Mouse (Mus musculus) neutrophil, adult 5-6 weeks (primary cell): ENCODE measurements around the gene Prdm16. TPM values are rescaled to one million over a fixed set of nuclear protein-coding genes. Genes with fewer than 3 reads are reported as not detected.

ENCODE experiments used
- ATAC-seq: fragments of 151-379, 151-347 bp; 2 replicates; pipeline ENCODE4 v1.8.0; 2017; ENCODE audit warnings: mild to moderate bottlenecking, moderate TSS enrichment; ENCODE audit not compliant: insufficient number of reproducible peaks, poor library complexity, low FRiP score, severe bottlenecking; ENCODE audit errors: extremely low read depth
- total RNA-seq: library from RNA; stranded (forward); fragments of 200-1000 nt; gene quantifications from 2 replicates; pipeline ENCODE4 v1.2.3, GENCODE M21; 2017

Prdm16 gene
- 0.25 and 1.7 TPM in 2 replicates for total RNA-seq

DNA sequence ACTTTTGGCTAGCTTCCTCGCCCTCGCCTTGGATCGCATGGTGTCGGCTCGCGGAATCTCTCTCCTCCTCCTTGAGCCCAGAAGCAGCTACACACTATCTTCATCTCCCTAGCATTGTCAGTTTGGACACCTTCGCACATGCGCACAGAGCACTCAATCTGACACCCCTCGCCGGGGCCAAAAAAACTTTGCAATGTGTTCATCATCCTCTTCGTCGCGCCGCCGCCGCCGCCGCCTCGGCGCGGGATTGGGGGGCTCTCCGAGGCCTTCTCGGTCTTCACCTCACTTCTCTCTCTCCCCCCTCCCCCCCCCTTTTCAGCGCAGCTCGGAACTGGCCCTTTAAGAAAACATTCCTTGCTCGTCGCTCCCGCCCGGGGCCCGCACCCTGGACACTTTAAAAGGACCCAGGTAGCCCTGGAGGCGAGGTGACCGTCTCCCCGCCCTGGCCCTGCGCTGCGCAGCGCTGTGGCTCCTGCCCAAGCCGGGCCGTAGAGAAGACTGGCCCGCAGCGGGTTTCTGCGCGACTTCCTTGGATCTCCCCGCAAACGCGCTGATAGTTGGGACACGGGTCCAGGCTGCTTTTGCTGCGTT is at the start of gene Prdm16:
Gene Prdm16 (minus strand): TSS at position 153 of the 591 bp plus-strand sequence.
- ATAC-seq: no peak

DNA sequence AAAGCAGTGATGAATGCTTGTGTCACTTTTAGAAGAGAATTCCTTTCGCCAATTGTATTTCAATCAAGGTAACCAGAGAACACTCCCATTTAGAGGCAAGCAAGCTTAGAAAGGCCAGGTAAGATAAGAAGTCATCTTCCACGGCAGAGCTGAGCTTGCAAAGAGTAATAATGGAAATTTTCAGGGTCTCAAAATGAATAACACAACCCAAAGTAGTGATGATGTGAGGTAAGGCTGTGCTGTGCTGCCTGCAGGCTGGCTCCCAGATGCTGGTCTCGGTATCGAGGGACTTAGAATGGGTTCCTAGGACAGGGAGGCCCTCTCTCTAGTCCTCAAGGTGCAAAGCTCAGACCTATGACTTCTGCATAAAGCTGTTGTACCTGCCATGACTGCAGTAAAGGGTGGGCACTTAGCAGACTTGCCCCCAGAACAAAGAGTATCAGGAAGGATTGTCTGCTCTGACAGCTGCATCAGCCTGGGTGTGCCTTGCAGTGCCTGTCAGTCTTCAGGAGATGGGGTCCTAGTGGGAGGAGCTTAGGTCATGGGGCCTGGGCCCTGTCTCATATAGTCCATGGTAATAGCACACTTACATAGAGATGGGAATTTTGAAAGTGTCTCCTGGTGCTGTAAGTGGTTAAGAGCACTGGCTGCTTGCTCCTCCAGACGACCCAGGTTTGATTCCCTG is 46.5 kb upstream of the Prdm16 start:
- ATAC-seq: no peak

DNA sequence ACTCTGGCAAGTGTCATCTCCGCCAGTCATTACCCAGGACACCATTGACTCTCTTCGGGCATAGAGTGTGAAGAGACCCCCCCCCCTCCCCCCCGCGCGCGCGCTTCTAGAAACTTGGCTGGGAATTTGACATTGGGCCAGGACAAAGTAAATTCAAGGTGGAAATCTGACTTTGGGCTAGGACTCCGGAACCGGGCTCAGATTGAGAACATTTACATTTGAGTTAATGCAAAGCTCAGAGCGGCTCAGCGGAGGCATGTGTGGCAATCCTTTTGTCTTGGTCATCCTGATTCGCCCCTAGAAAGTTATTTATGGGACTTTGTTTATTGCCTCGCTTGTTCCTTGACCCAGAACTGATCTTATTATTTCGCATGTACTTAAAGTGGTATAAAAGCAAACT is 45.6 kb upstream of the Prdm16 start:
- no peak for ATAC-seq

DNA sequence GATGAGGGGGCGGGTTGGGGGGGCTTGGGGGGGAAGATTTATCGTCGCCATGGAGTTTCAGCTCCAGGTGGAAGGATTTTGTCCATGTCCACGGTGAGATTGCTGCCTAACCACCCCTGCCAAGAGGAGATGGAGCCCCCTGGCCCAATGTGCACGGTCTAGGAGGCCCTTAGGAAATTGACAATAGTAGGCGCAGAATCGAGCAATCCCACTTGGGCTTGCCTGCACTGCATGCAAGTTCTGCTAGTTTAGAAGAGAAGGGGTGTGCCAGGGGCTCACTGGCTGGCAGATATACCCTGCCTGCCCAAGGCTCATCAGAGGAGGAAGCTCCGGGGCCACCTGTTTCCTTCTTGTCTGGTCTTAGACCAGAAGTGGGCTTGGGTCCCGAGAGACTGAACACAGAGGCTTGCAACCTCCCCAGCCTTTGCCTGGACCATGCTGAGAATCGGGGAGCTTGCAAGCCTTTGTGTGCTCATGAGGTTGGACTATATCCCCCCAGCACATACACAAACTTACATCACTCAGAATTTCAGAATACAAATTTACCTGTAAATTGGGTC is 38.8 kb upstream of the Prdm16 start:
- no peak for ATAC-seq

DNA sequence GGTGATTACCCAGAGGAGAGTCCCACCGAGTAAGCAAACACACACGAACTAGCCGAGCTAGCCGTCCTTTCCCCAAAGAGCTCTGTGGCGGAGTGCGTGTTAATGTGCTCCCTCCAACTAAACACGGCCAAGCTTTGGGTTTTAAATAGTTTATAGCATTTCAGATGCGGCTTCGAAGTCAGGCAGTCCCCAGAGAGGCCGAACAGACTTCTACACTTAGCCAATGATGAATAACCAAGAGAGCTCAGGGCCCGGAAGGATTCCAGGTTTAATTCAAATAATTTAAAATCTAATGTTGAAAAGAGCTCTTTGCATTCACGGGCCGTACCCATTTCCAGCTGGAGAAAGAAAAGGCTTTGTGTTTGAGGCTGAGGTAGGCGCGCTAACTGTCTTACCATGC is 38.3 kb upstream of the Prdm16 start:
- no peak for ATAC-seq

DNA sequence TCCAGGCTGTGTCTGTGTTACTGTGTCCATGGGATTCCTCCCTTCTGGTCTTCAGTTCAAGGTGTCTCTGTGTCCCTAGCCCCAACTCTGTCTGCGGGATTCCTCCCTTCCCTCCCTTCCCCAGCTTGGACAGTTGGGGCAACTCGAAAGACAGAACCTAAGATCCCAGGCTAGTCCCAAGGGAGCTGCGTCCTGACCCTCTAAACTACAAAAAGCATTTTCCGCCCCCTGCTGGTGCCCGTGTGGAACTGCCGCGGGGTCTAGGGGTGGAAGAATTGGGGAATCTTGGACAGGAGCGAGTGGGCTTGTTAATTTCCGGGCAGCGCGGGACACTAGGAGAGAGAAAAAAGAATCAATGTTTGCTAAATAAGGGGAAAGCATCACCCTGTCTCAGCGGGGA is 37.9 kb upstream of the Prdm16 start:
- ATAC-seq: no peak

DNA sequence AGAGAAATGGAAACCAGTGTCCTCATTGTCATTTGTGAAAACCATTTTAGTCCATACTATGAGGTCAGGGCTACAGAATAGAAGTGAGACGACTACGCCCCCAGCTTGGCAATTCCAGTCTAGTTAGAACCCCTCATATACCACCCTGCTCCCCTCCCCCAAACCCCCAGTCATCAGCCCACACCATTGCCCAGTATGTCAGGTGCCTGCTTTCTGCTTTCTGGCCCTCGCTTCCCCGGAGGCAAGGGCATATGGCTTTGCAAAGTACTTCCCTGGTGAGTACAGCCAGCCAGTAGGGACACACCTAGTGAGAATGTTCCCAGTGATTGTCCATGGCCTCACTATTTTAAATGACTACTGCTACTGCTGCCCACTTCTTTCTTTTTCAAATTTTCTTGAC is 37.3 kb upstream of the Prdm16 start:
- ATAC-seq: no peak

DNA sequence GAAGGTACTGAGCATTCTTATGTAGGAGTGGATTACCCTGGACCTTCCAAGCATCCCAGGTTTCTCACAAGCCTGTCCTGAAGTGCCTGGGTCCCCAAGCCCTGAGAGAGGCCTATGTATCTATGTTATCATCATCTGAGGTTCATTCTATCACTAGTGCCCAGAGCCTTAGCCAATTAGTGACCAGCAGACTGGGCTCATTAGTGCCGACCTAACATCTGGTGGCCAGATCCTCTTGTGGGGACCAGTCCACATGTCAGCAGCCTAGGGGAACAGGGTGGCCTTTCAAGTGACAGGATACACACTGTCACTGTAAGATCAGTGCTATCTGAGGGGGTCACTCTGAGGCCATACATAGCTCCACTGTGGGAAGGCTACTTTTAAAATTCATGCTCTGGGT is 35.4 kb upstream of the Prdm16 start:
- ATAC-seq: no peak

DNA sequence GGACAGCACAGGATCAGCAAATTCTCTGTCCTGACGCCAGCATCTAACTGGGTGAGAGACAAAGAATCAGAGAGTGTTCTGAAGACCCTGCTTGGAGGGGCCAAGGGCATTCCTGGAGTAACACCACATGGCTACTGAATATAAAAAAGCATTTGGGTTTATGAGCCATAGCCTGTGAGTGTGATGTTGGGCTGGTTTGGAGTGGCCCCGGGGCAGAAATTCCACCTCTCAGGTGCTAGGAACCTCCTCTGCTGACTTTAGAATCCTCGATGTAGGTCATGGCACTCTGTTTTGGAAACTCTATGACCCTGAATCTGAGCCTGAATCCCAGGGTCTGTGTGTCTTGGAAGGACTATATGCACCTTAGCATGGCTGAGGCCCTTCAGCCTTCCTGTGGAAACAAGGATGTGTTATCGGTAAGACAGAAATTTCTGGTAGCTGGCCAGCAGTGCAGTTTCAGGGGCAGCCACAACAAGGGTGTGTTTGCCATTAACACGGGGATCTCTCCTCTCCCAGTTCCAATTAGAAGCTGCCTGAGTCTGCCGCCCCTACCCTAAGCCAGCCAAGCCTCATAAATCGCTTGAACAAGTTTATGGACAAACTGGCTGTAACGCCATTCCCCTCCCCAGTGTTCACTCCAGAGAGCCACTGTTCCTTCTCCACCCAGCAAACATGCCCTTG is 34.7 kb upstream of the Prdm16 start:
- no peak for ATAC-seq

DNA sequence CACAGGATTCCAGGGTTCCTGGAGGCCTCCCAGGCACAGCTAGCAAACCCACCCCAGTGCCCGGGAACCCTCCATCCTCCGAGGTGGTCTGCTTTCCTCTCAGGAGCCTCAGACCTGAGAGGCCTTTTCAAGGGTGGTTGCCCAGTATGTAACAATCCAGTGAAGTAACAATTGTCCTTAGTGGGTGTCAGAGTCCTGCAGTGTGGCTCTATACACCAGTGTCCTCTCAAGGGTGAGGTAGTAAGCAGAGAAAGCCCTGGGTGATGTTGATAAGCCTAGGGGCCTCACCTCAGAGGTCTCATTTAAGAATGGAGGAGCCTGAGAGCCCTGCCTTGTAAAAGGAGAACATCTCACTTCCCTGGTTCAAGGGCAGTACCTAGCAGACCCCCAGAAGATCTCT is 31.1 kb upstream of the Prdm16 start, which contains the start of gene Actrt2:
Gene Actrt2 (minus strand): TSS at position 101 of the 400 bp plus-strand sequence.
- no peak for ATAC-seq

DNA sequence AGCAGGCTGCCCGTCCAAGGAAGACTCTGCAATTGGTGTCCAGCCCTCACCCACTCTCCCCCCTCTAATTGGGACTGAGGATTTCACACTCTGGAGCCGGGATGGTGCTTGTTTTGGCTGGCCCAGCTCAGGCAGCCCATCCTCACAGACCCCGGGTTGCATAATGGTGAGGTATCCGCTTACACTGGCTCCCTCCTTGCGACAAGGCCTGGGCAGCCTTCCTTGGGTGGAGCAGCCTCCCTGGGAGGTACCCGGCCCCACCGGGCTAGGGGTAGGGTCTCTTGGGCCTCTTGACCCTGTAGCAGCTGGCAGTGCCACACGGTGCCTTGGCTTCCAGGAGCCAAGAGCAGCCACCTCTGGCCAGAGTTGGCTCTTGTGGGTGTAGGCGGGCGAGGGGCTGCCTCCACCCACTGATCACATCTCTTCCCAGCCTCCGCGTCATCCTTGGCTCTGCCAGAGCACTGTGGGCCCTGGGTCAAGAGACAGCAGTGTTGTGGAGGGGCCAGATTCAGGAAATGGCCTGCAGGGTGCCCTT is 26.1 kb upstream of the Prdm16 start:
- ATAC-seq: no peak

DNA sequence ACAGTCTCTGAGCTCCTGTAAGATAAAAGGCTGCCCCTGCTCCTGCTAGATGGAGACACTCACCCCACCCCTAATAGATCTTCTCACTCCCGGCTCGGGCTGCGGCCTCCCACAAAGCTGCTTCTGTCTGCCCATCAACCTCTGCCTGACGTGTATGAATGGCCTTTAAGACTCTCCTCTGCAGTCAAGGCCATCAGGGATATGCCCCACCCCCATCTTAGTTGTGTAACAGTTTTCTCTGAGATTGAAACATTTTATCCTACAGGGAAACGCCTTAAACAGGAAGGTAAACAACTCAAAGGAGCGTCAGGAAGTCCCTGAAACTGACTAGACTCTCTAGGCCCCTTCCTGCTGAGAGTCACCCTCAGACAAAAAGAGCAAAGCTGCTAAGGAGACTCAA is 24.6 kb upstream of the Prdm16 start:
- no peak for ATAC-seq

DNA sequence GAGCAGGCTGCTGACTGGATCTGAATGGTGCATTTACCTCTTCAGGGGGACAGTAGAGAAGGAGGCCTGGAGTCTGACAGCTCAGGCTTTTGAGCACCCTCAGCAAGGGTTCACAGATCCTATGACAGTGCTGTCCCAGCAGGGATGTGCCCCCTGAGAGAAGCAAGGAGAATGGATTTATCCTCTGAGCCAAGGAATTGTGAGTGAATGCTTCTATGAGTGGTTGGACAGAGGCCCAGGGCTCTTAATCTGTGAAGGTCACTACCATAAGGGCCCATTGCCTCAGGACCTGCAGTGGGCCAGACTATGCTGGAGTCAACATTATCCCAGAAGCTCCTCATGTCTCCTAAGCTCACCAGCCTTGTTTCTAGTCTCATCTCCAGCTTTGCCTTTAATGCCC is 23.4 kb upstream of the Prdm16 start:
- no peak for ATAC-seq

DNA sequence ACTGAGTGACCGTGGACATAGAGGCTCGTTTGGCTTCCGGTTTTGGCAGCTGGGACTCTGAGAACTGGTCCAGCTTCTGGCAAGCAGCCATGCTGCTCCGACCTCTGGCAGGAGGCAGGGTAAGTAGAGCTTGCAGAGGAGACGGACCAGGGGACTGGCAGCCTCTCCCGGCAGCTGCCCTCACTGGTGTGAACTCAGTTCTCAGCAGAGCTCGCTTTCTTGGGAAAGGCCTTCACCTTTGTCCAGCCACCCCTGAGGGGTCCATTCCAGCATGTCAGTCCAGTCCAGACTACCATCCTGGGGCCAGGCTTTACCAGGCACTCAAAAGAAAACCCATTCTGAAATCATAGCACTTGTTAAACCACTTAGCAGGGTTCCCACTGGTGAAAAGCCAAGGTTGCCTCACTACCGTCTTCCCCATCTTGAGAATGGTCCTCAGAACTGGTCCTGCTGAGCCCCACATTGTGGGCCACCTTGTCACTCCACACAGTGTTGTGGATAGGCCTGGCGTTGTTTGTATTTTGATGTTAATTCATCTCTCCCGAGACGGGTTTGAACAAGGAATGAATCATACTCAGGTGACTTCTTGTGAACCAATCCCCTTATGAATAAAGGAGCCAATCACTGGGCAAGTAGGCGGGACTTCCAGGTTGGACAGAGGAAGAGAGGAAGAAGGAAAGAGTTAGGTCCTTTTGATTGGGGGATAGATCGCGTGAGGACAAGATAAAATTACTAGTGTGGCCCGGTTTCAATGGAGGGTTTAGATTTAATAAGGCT is 18.6 kb upstream of the Prdm16 start:
- ATAC-seq: no peak

DNA sequence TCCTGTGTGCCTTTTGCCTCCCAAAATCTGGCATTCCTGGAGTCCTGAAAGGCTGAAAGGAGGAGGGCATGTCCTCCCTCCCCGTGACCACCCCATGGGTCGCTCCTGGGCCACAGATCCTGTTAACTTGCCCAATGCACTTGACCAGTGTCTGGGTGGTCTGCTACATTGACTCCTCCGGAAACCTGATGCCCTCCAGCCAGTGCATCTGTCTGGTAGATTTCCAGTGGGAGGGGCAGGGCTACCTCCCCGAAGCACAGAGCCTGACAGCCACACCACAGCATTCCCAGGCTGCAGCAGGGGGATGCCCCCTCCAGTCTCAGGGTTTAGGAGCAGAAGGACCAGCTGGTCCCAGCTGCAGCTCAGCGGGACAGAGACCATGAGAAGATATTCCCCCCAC is 15.8 kb upstream of the Prdm16 start:
- no peak for ATAC-seq

DNA sequence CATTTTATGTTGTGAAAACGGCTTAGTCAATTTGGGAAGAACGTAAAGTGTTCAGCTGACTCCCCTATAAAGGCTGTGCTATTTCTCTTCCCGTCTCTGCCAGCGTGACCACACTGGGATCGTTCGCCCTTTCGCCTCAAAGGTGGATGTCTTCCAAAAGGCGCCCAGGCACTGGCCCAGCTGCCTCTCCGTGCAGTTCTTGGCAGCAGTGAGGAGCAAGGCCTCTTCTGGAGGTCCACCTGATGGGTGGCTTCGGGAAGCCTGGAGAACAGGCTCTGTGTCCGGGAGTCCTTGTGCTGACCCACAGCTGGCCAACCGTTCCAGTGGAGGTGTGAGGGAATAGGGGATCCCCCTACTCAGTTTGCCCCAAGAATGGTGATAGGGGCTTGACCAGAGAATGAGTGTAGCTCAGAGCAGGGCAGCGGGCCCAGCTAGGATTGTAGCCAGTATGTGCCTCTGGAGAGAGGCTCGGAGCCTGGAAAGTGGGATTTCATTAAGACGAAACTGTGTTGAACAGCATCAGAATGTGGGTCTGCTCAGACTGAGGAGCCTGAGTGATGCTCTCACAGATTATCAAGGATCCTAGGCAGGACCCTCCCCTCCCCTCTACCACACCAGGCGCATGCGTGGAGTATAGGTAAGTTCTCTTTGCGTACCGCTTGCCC is 12.5 kb upstream of the Prdm16 start:
- ATAC-seq: no peak

DNA sequence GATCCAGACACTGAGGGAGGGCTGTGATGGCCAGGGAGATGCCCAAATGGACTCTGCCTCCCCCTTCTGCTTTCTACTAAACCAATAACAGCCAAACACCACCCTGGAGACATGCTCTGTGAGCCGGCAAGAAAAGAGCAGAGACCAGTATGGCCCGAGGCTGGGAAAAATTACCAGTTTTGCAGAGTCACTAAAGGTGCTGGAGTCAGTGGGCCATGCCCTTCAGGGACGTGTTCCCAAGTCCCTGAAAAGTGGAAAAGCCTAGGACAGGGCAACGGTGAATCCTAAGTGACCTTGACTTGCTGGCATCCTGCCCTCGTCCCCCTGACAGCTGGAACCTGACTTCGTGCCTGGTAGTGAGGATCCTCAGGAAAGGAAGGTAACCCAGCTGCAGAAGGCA is 5.8 kb upstream of the Prdm16 start:
- ATAC-seq: no peak

DNA sequence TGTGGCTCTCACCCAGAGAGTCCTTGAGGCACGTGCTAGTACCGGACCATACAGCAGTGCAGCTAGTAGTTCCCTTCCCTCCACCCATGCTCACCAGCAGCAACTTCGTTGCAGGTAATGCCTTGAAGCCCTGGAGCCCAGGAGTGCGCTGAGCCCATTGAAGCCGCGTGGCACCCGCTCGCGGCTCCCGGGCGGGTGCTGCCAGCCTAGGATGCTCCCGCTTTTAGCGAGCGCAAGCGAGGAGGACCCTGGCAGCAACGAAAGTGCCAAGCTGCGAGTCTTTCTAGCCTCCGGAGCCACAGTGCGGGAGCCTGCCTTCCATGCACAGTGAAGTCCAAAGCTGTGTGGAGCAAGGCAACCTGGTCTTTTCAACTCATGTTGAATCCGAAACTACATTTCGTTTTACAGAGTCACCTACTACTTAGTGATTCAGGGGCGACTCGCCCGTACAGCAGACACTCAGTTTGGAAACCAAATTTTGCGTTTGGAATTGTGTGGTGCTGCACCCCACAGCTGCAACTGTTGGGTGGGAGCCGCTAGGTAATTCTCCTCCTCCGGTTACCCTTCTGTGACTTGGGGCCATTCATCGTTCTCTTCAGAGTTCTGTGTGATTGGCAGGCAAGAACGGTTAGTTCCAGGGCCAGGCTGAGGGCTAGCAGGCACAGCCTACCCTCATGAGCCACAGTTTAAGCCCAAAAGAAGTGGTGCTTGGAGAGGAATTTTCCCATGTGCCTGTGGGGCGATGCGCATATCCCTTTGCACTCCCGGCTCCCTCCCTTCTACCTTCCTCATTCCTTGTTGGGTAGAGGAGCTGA is 4.8 kb upstream of the Prdm16 start:
- no peak for ATAC-seq
